Comparison of ENCODE assay signal across 8 mouse cellular contexts in the genomic region with DNA sequence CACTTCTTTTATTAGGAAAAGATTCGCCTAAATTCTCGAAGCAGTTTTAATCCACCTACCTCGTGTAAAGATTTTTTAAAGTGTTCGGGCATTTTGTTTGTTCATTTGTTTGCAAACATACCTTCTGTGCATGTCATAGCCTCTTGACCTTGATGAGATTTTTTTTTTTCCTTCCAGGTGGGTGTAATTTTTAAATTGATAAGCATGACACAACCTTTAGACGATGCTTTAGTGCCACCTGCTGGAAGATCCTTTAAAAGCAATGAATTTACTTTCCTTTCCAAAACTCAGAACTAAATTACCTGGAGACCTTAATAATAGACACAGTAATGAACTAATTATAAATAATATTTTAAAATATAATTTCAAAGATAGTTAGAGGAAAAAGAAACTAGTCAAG.
DNase-seq lines count a peak whose midpoint lies in the region; ATAC-seq lines count a peak whose summit lies in the region.

No protein-coding gene starts in this region.

- DNase-seq in cerebellum, adult 18-20 months = peak; percentile 21 to 43
- no peak for DNase-seq in cerebellum, adult 11-12 months
- DNase-seq in layer of hippocampus, adult 9-10 months (ENCODE audit: low spot score) = peak; percentile 51
- no peak for DNase-seq in layer of hippocampus, postnatal 36 days
- peak; percentile 58 for DNase-seq in adipocyte (ENCODE audit: low spot score)
- DNase-seq in spleen, adult 18-20 months = no peak
- no peak for DNase-seq in gastrocnemius, postnatal 36 days

- ATAC-seq in granulocyte monocyte progenitor cell, adult 5-6 weeks (replicated peaks; ENCODE audit: poor library complexity, severe bottlenecking) = peak; percentile 53; the same call in 1 of the 2 replicates

- intact Hi-C loops in gastrocnemius, postnatal 36 days (cut with DNase I) = no loop called here

Comparison
In these comparisons a context has a peak if more than half of its experiments do, and no peak if none do; other contexts are left out.
1. DNase-seq: peak in cerebellum, adult 18-20 months (2 of 2), layer of hippocampus, adult 9-10 months (single experiment) and adipocyte (single experiment); none in cerebellum, adult 11-12 months (single experiment), layer of hippocampus, postnatal 36 days (0 of 2), spleen, adult 18-20 months (0 of 2) and gastrocnemius, postnatal 36 days (0 of 2).